Mouse (Mus musculus) hindbrain, postnatal 0 days (tissue): ENCODE measurements around the gene Topbp1. TPM values are rescaled to one million over a fixed set of nuclear protein-coding genes. Genes with fewer than 3 reads are reported as not detected.
A peak's percentile ranks its signal among the peaks of the same experiment; 100 is the strongest.
"Not testable (repeated sequence)": the region's sequence is repeated elsewhere in the genome, so short reads cannot be mapped to it uniquely, and the experiment has no call there.

Experiments
- ATAC-seq: fragments of 200-750 bp; cut with Nextera tagmentation; 2 replicates; pipeline ENCODE4 v1.8.0; 2017; ENCODE audit warnings: mild to moderate bottlenecking, moderate TSS enrichment, moderate library complexity
- DNase-seq: peaks from one replicate; pipeline ENCODE4 v3.0.0-alpha.2; 2015; ENCODE audit warnings: low spot score
- H3K27ac ChIP-seq: fragments of 300-500 bp; sonication (generic); 2 replicates; pipeline ENCODE4 v1.5.1; 2014; ENCODE audit warnings: mild to moderate bottlenecking
- H3K27me3 ChIP-seq: fragments of 300-500 bp; sonication (generic); 2 replicates; pipeline ENCODE4 v1.6.1; 2014; ENCODE audit warnings: low read length, mixed read lengths; ENCODE audit not compliant: insufficient read depth
- H3K36me3 ChIP-seq: fragments of 300-500 bp; sonication (generic); 2 replicates; pipeline ENCODE4 v1.6.1; 2014; ENCODE audit warnings: low read length, mixed read lengths; ENCODE audit not compliant: insufficient read depth
- H3K4me1 ChIP-seq: fragments of 300-500 bp; sonication (generic); 2 replicates; pipeline ENCODE4 v1.6.1; 2014; ENCODE audit warnings: antibody characterized with exemption, low read length, mixed read lengths; ENCODE audit not compliant: insufficient read depth
- H3K4me2 ChIP-seq: fragments of 300-500 bp; sonication (generic); 2 replicates; pipeline ENCODE4 v1.6.1; 2014; ENCODE audit warnings: low read depth, mild to moderate bottlenecking, low read length, moderate library complexity, mixed read lengths
- H3K4me3 ChIP-seq: fragments of 300-500 bp; sonication (generic); 2 replicates; pipeline ENCODE4 v1.5.1; 2014; ENCODE audit warnings: low read length
- H3K9ac ChIP-seq: fragments of 300-500 bp; sonication (generic); replicated peaks from 2 replicates; pipeline ENCODE4 v1.6.1; 2014; ENCODE audit warnings: mild to moderate bottlenecking, low read length, moderate library complexity, mixed read lengths
- H3K9me3 ChIP-seq: fragments of 300-500 bp; sonication (generic); 2 replicates; pipeline ENCODE4 v1.6.1; 2016; ENCODE audit warnings: low read length, mixed read lengths
- CTCF ChIP-seq: IDR thresholded peaks from 2 replicates; pipeline ENCODE4 v1.5.1; 2016; ENCODE audit warnings: antibody characterized with exemption, control low read depth, low read depth
- WGBS: fragments of 180-500 bp; shearing (Covaris S2); extraction: QIAGEN DNeasy Blood & Tissue Kit; methylation state at CpG from one replicate; pipeline ENCODE4 v1.1.7; 2014; 5-methylcytosine and 5-hydroxymethylcytosine counted together
- polyA plus RNA-seq: library from polyadenylated mRNA; unstranded; fragments of >200 nt; fragmentation: Nextera tagmentation; extraction: Ambion mirVana; gene quantifications from 2 replicates; pipeline ENCODE4 v1.2.1, GENCODE M21; 2015
- total RNA-seq: library from RNA; depleted of rRNA; stranded (reverse); fragments of >200 nt; gene quantifications from 2 replicates; pipeline ENCODE4 v1.2.3, GENCODE M21; 2014

The Topbp1 gene
- total and polyA plus RNA-seq, 2 experiments from 2014 or later: 21.3 to 24.9 TPM

DNA sequence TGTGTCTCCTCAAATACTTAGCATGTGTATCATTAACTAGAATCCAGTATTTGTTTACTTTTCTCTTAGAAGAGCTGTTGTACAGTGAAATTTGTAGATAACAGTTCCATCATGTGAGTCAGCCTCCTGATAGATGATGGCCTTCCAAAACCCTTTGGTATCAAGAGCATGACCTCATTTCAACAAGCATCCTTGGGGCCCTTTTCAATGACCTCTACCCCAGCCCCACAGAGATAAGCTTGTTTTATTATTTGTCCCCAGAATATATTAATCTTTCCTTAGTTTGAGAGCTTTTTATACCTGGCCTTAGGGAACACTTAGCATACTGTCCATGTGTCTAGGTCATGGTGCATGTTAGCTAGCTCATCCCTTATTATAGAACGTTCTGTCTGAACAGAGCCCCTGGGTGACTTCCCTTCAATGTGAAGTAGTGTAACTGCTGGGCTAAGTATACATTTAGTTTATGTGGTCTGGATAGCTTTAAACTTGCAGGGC, 43.0 kb downstream of the Topbp1 start:
- no peaks in the 10 kb centered on the region for H3K4me1 ChIP-seq
- no peak overlapping the region for H3K9ac ChIP-seq
- DNase-seq (no peak), ATAC-seq (no peak)
- no peaks in the 10 kb centered on the region for H3K9me3 ChIP-seq
- no peak overlapping the region for H3K27ac ChIP-seq
- 87% methylated on average over 1 of the region's 1 CpGs for WGBS
- no peak overlapping the region for H3K4me2 ChIP-seq
- no peaks in the 10 kb centered on the region for H3K27me3 ChIP-seq
- H3K4me3 ChIP-seq: no peak overlapping the region
- TF ChIP-seq CTCF: no peak
- H3K36me3 ChIP-seq: peaks cover 9% of the 10 kb centered on the region; the same call in 1 of the 2 replicates

- TF ChIP-seq CTCF: no peak
- Histone ChIP-seq H3K27me3 (no peaks in the 10 kb centered on the region), H3K9me3 (no peaks in the 10 kb centered on the region), H3K4me3 (no peak overlapping the region), H3K36me3 (peaks cover 9% of the 10 kb centered on the region; the same call in 1 of the 2 replicates), H3K4me1 (no peaks in the 10 kb centered on the region), H3K27ac (no peak overlapping the region), H3K9ac (no peak overlapping the region), H3K4me2 (no peak overlapping the region)
- ATAC-seq: no peak
- DNase-seq: no peak
Observed at GRCm38 (mm10) chr9:103348791-103349190, 43.8 kb downstream of the Topbp1 start.

DNA sequence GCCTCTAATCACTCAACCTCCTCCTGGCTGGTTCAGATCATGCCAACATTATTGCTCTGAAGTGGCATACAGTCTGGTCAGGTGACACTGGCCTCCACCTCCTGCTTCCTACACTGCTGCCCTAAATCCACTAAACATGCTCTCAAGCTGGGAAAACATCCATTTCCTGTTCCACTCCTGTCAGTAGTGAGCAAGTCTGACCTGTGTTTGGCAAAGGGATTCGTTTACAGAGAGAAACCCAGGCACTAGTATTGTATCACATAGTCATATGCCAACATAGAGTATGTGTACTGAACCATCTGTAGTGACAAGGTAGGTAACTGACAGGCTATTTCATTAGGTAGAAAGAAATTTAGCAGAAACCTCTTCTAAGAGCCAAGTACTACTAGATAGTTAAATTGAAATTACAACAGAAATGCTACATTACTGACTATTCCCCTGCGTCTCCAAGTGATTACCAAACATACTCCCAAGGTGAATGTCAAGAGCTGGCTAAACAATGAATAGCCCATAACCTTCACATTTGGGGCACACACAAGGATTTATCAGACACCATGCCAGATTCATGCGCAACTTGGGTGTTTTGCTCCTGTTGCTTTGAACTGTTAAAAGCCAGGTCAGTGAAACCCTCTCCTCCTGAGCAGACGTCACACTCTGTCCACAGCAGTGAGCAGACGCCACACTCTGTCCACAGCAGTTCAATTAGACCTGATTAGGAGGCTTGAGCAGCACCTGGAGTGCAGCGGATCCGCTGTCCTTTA, 48.7 kb downstream of the Topbp1 start:
- ATAC-seq, H3K4me3 ChIP-seq, H3K4me1 ChIP-seq, H3K9ac ChIP-seq, H3K27ac ChIP-seq, H3K4me2 ChIP-seq, H3K36me3 ChIP-seq, H3K9me3 ChIP-seq, DNase-seq, H3K27me3 ChIP-seq: not testable (repeated sequence)
- WGBS: 83% methylated on average over 5 of the region's 7 CpGs

DNA sequence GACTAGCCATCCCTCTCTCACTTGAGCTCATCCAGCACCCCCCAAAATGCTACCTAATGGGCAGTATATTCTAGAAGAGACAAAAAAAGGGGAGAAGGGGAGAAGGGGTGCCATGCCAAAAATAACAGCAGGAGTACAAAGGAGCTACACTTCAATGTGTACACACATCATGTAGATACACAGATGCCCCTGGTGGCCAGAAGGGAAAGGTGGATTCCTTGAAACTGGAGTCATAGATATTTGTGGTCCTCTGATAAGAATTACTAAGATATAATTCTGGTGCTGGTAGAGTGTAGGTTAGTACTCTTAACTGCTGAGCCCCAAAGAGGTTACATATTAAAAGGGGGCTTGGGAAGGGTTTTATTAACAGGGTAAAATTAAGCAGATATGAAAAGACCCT, 52.9 kb downstream of the Topbp1 start:
- H3K27me3 ChIP-seq: no peaks in the 10 kb centered on the region
- TF ChIP-seq CTCF: peak; percentile 64
- H3K4me3 ChIP-seq: no peak overlapping the region
- no peak overlapping the region for H3K4me2 ChIP-seq
- H3K9me3 ChIP-seq: no peaks in the 10 kb centered on the region
- H3K27ac ChIP-seq: no peak overlapping the region
- H3K4me1 ChIP-seq: 0 out of 2 replicates have a peak, but pooled peaks cover 5% of the 10 kb centered on the region
- peaks cover 12% of the 10 kb centered on the region; the same call in 1 of the 2 replicates for H3K36me3 ChIP-seq
- no peak overlapping the region for H3K9ac ChIP-seq
- peak; percentile 32 for DNase-seq
- ATAC-seq: no peak

- no peaks in the 10 kb centered on the region for H3K9me3 ChIP-seq
- H3K27me3 ChIP-seq: no peaks in the 10 kb centered on the region
- H3K4me2 ChIP-seq: no peak overlapping the region
- DNase-seq: no peak
- TF ChIP-seq CTCF: no peak
- no peak overlapping the region for H3K27ac ChIP-seq
- H3K36me3 ChIP-seq: peaks cover 12% of the 10 kb centered on the region; the same call in 1 of the 2 replicates
- no peak overlapping the region for H3K9ac ChIP-seq
- H3K4me1 ChIP-seq: 0 out of 2 replicates have a peak, but pooled peaks cover 8% of the 10 kb centered on the region
- no peak overlapping the region for H3K4me3 ChIP-seq
- ATAC-seq: no peak
- WGBS: 82% methylated on average over 4 of the region's 4 CpGs
Observed at GRCm38 (mm10) chr9:103358545-103358944, 53.5 kb downstream of the Topbp1 start.

DNA sequence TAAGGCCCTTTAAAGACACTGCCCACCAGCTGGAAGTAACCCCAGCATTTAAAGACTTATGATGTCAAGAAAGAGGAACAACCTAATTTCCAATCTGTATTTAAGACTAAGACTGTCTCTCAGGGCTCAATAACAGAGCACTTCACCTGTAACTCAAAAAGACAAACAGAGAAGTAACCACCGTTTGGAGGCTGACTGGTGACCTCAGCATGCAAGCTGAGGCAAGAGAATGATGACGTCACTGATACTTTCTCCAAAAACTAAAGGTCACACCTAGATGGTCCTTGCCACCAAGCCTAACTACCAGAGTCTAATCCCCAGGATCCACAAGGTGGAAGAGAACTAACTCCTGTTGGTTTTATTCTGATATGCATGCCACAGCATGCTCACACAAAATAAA, 55.6 kb downstream of the Topbp1 start:
- 79% methylated on average over 2 of the region's 2 CpGs for WGBS
- no peak overlapping the region for H3K27ac ChIP-seq

GRCm38 (mm10) chr9:103363088-103363487, 58.1 kb downstream of the Topbp1 start:
- no peaks in the 10 kb centered on the region for H3K9me3 ChIP-seq
- peak overlapping the region; percentile 95 for H3K4me2 ChIP-seq
- DNase-seq (no peak), ATAC-seq (no peak)
- peaks cover 18% of the 10 kb centered on the region; the same call in 1 of the 2 replicates for H3K4me1 ChIP-seq
- H3K9ac ChIP-seq: no peak overlapping the region
- H3K36me3 ChIP-seq: peaks cover 8% of the 10 kb centered on the region; the same call in 1 of the 2 replicates
- no peak overlapping the region for H3K27ac ChIP-seq
- no peak for TF ChIP-seq CTCF
- 71% methylated on average over 6 of the region's 6 CpGs for WGBS
- H3K27me3 ChIP-seq: no peaks in the 10 kb centered on the region
- peak overlapping the region; percentile 90; the same call in 1 of the 2 replicates for H3K4me3 ChIP-seq

More for the DNA sequence above, 55.6 kb downstream of the Topbp1 start:
- Histone ChIP-seq H3K9ac (no peak overlapping the region), H3K36me3 (peaks cover 12% of the 10 kb centered on the region; the same call in 1 of the 2 replicates), H3K9me3 (no peaks in the 10 kb centered on the region), H3K4me1 (0 out of 2 replicates have a peak, but pooled peaks cover 12% of the 10 kb centered on the region), H3K27me3 (no peaks in the 10 kb centered on the region), H3K4me3 (no peak overlapping the region), H3K4me2 (no peak overlapping the region)
- ATAC-seq: no peak
- no peak for DNase-seq
- no peak for TF ChIP-seq CTCF
